Mouse (Mus musculus) embryonic fibroblast, embryonic 13.5 days (primary cell): Measurements from ENCODE around the gene Ehbp1l1.

Experiments used
- CTCF ChIP-seq: IDR thresholded peaks from 2 replicates; pipeline ENCODE4 v1.5.1; 2011; ENCODE audit warnings: mild to moderate bottlenecking, control low read depth, low read length, moderate library complexity, borderline replicate concordance; ENCODE audit not compliant: insufficient read depth
- POLR2A ChIP-seq: IDR thresholded peaks from 2 replicates; pipeline ENCODE4 v1.6.1; 2011; ENCODE audit warnings: low read depth, mild to moderate bottlenecking, control low read depth, low read length, moderate library complexity

DNA sequence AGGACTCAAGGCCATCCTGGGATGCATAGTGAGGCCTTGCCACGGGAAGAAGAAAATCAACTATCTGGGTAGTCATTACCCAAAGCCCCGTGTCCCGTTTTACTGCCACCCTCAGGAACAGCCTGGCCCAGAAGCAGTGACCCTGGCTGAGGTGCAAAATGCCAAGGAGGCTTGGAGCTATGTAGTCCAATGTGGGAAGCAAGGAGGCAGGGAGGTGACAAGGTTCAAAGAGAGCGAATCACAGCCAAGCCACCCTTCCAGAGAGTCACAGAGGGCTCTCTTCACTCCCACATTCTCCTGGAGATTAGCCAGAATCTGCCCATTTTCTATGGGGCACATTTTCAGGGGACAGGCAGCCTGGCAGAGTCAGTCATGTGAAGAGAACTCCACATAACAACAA is 41.2 kb upstream of the Ehbp1l1 start:
- TF ChIP-seq CTCF, result no peak
- TF ChIP-seq POLR2A, result no peak
